Mouse (Mus musculus): ENCODE measurements around the gene Dido1.

- TF ChIP-seq CTCF (IDR thresholded peaks at IDR 0.05; ENCODE audit: low read depth) (no peak), EP300 (IDR thresholded peaks at IDR 0.05; ENCODE audit: low read depth) (no peak)
Measured at GRCm38 (mm10) chr2:180723865-180724264, 14.1 kb upstream of the Dido1 start.

Data from heart, postnatal 0 days (tissue).